Mouse (Mus musculus) liver (tissue): ENCODE data around the gene Amigo3.
A peak's percentile ranks its signal among the peaks of the same experiment; 100 is the strongest.

Source experiments
- DNase-seq: peaks from one replicate; pipeline ENCODE4 v3.0.0-alpha.2; 2020; ENCODE audit warnings: mixed read lengths

Amigo3 gene

DNA sequence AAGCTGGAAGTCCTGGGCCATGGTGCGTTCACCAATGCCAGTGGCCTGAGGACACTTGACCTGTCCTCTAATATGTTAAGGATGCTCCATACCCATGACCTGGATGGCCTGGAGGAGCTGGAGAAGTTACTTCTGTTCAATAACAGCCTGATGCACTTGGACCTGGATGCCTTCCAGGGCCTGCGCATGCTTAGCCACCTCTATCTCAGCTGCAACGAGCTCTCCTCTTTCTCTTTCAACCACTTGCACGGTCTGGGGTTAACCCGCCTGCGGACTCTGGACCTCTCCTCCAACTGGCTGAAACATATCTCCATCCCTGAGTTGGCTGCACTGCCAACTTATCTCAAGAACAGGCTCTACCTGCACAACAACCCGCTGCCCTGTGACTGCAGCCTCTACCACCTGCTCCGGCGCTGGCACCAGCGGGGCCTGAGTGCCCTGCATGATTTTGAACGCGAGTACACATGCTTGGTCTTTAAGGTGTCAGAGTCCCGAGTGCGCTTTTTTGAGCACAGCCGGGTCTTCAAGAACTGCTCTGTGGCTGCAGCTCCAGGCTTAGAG lies 786 bp downstream of the Amigo3 start:
- DNase-seq: no peak

DNA sequence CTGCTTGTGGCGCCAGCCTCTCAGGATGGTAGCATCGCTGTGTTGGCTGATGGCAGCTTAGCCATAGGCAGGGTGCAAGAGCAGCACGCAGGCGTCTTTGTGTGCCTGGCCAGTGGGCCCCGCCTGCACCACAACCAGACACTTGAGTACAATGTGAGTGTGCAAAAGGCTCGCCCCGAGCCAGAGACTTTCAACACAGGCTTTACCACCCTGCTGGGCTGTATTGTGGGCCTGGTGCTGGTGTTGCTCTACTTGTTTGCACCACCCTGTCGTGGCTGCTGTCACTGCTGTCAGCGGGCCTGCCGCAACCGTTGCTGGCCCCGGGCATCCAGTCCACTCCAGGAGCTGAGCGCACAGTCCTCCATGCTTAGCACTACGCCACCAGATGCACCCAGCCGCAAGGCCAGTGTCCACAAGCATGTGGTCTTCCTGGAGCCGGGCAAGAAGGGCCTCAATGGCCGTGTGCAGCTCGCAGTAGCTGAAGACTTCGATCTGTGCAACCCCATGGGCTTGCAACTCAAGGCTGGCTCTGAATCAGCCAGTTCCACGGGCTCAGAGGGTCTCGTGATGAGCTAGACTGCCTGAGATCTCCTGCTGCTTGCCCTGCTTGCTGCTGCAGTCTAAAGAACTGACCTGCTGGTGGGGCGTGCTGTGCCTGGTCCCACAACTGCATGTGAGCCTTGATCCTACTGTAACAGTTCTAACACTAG lies 1.5 kb downstream of the Amigo3 start:
- DNase-seq: no peak

DNA sequence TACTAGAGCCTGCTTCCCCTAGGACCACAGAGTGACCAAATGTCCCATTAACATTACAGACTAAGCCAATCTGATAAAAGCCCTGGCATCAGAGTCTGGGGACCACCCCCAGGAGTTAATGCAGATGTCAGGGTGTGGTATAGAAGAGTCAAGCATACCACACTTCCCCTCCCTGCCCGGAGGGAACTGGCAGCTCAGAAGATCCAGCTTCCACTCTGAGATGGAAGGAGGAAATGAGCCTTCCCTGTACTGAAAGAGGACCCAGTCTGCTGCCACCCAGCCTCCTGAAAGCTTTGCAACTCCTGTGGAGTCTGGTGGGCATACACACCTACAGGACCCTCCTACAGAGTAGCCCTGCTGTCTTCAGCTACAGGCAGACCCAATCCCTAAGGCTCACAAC lies 2.1 kb downstream of the Amigo3 start:
- no peak for DNase-seq

DNA sequence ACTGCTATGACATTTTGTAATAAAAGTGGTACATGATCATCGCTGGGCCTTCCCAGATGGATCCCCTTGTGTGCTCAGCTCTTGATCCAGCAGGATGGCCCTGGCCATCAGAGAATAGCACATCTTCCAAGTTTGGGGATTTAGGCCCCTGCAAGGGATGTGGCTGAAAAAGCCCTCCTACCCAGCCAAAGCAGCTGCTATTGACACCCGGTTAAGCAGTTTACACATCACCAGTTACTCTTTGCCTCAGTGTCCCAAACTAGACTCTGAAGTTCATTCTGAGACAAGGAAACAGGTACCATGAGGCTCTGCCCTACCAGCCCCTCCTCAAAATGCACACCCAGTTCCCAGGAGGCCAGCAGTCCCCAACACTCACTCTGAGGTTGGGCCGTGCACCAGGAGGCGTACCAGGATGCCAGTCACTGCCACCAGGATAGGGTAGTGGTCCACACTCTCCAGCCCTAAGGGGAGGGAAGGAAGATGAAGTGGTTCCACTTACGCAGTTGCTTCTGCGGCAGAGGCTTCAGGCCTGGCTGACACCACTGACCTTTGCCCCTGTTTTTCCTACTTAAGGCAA lies 2.8 kb downstream of the Amigo3 start:
- DNase-seq: no peak

DNA sequence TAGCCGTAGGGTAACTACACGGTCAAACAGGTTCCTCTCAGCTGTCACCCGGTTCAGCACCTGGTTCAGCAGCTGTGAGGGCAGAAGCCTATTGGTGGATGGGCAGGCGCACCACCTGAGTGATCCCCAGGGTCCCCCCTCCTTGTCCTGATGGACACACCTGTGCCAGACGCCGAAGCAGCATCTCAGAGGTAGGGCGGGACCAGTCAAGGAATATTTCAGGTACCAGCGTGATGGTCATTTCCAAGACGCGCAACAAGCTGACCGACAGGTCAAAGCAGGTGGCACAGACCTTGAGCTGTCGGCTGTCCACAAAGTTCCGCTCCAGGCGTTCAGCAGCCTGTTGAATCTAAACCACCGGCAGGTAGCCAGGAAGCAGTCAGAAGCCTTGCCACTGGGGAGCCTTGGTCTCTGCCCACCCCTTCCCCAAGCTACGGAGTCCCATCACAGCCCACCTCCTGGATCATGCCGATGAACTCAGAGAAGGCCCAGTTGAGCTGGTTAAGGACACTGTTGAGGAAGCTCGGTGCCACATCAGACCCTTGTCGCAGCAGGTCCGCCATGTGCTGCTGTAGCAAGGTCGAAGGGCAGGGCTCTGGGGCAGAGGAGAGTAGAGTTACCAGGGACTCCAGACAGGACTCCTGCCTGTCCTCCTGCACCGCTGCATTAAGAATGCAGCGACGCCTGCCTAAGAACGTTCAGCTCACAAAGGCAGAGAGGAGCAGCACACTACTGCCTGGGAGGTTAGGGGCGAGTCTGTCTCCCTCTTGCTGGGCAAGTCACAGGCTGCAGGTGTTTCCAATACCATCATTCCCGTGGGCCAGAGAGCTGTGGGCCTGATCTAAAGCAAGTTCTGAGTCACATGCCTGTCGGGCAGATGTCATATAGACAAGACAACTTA lies 3.7 kb downstream of the Amigo3 start:
- no peak for DNase-seq

DNA sequence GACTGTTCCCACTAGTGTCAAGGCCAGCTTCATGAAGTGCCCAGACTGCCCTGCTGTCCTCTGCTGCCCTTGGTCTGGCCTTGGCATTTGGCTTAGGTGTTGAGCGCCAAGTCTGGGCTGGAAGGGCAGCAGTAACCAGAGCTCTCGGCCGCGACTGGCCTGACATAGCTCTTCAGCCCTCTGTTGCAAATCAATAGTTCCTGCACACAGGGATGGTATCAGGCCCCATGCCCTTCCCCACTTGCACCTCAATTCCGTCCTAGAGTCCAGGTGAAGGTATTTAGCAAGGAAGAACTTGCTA lies 4.3 kb downstream of the Amigo3 start:
- no peak for DNase-seq

DNA sequence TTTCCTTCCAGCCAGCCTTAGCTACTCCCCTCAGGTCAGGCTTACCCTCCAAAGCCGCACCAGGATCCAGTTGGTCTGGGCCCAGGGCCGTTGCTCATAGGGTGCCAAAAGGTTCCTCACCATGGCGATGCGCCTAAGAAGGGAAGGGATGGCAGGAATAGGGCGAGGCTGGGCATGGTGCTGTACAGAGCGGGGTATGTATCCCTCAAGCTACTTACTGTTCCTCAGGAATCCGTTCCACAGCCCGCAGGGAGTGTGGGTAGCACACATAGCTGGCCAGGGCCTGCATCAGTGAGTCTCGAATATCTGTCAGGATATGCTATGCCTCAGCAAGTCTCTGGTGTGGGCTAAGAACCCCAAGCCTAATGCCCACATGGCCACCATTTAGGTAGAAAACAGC lies 5.3 kb downstream of the Amigo3 start:
- no peak for DNase-seq

DNA sequence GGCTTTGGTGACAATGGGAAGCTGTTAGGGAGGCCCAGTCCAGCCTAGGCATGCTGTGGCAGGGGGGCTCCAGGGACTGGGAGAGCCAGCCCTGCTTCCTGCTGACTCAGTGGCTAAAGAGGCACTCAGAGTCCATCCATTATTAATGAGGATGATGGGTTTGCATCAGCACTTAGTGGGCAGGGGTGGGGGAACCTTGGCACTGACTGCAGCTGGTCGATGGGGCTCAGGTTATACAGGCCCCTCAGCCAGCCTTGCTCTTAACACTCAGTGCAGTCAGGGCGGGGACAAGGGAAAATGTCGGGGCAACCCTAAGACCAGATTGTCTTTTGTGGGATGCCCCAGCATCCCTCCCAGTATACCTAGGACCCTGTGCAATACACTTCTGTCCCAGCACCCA lies 9.2 kb downstream of the Amigo3 start:
- no peak for DNase-seq

DNA sequence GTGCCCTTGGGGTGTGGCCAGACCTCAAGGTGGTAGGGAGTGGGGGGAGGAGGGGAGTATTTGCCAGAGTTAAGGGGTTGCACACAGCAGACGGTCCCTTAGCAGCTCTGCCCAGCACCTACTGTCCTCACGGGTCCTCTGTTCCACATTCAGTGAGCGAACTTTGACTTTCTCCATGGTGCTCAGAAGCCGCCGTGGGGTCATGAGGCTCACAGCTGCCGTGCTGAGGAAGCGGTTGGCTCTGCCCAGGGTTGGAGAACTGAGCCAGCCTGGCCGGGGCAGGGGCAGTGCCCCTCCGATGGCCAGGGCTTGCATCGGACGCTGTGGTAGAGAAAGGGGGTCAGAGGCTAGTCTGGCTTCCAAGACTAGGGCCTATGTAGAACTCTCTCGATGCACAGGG lies 10.4 kb downstream of the Amigo3 start:
- no peak for DNase-seq

DNA sequence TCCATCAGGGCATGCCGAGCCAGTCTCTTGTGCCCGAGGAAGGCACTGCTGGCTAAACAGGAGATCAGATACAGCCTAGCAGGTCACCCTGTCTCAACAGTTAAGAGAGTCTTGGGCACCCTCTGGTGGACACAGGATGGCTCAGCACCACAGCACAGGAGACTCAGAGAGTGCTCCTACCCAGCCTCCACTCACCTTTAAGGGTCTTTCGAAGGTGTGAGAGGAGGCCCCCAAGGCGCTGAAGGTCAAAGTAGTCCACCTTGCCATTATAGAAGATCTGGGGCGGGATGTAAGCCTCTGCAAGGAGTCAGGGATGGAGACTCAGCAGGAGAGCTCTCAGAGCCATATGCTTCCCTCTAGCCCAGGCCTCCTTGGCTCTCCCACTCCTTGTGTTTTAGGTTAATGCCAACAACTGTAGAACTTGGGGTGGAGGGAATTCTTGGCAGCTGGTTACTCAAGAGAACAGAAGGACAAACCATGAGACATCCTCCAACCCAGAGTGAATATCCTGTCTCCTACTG lies 12.6 kb downstream of the Amigo3 start:
- DNase-seq: peak; percentile 70

DNA sequence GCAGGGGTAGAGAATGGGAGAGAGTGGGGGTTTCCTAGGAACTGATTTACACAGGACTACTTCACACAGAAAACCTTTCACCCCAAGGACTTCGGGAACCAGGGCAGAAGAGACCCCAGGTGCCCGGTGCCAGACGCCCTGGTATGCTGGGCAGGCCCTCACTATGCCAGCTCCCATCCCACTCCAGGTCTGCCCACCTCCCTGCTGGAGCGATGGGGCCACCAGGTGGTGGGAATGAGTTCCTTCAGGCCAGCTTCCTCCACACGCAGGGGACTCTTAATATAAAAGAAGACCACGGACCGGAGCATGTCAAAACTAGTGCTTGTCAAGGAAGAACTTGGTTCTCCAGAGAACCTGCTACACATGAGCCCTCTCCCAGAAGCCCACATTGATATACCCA lies 14.2 kb downstream of the Amigo3 start:
- no peak for DNase-seq

DNA sequence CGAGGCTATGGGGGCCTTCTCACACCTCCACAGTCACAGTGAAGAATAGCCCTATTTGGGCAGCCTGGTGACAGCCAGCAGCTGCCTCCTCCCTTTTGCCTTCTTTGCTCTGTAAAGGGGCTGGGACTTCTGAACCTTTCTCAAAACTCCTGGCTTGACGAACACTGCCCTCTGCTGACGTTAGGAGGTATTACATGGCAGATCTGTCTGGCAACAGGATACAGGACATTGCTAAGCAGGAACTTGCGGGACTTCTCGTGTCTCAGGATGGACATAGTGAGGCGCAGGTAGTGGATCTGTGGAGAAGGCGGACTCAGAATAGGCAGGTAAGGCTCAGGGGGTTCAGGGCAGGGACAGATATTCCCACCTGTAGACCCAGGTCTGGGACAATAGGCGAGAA lies 14.9 kb downstream of the Amigo3 start:
- DNase-seq: peak; percentile 88

DNA sequence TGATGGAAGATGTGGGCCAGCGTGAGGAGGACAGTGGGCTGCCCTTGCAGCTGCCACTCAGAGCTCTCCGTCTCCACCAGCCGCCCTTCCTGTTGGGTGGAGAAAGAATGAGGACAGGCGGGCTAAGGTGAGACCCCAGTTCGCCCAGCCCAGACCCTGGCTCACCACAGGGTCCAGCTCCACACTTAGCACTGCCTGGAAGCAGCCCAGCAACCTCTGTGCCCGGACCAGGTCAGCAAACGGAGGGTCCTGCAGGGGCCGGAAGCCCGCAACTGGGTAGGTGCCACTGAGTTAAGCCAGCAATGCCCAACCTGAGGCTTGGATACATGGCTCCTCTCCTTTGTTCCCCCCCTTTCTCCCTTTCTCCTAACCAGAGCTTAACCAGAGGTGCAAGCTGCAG lies 16.0 kb downstream of the Amigo3 start:
- DNase-seq: no peak

DNA sequence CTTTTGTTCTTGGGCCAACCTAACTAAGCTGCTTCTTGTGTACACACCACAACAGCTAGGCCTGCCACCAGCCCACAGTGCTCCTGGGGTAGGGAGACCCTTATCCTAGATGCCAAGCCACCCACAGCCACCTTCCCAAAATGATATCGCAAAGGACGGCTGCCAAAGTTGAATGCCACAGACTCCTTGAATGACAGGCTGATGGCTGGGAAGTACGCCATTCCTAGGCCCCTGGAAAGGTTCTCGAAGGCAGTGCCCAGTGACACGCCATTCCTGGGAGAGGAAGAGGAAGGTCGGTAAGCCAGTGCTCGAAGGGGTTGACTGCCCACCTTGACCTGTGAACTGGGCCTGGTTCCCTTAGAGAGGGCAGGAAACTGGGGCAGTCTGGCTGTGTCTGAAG lies 16.6 kb downstream of the Amigo3 start:
- DNase-seq: no peak

DNA sequence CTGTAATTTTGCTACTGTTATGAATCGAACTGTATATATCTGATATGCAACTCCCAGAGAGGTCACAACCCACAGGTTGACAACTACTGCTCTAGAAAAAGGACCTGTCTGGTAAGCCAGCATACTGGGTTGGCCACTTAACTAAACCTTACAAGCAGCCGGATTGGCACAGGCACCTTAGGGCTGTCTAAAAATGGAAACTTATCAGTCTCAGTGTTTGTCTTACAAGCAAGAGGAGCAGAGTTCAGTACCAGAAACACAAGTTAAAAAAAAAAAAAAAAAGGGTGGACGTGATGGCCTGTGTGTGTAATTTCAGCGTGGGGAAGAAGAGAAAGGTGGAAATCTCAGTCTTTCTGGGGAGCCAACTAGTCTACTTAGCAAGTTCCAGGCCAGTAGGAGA lies 18.8 kb downstream of the Amigo3 start:
- no peak for DNase-seq

DNA sequence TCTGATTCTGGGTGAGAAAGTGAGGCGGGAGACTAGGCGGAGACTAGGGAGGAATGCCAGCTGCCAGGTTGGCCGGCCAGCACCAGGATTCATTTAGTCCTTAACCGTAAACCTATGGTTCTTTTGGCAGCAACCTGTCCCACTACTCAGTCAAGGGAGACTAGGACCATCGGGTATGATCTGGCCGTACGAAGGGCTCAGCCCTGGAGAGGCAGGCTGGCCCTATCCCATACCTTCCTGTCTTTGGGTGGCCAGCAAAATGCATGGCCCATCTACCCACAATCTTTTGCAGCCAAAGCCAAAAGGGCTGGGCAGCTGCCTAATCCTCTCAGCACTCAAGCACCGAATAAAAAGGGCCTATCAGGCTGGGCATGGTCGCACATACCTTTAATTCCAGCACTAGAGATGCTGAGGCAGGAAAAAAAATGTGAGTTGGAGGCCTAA lies 19.5 kb downstream of the Amigo3 start:
- no peak for DNase-seq

DNA sequence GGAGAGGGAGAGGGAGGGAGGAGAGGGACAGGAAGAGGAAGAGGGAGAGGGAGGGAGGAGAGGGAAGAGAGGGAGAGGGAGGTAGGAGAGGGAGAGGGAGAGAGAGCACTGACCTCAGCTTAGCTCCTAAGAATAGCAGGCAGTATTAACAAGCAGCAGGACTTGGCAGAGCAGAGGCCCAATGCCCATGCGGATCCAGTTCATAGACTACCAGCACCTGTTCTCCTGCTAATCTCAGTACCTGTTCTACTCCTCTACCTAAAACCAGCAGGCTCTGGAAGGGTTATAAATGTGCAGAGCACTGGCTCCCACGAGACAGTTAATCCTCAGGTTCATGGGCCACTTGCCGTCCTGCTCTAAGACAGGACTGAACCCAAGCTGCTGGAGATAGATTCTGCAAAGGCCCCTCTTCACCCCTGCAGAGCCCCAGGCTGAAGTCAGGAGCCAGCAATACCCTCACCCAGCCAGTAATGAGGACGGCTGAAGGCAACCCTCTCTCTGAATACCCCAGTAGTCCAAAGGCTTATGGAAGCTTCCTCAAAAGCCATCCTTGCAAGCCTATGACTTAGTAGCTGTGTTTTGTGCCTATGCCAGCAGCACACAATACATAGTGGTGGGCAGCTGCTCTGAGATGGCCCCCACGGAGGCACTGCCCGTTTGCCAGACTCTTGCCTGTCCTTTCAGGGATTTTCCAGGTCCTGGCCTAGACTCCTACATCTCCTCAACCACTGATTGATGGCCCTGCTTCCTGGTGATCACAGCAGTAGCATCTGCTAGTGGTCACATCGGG lies 20.4 kb downstream of the Amigo3 start:
- no peak for DNase-seq

DNA sequence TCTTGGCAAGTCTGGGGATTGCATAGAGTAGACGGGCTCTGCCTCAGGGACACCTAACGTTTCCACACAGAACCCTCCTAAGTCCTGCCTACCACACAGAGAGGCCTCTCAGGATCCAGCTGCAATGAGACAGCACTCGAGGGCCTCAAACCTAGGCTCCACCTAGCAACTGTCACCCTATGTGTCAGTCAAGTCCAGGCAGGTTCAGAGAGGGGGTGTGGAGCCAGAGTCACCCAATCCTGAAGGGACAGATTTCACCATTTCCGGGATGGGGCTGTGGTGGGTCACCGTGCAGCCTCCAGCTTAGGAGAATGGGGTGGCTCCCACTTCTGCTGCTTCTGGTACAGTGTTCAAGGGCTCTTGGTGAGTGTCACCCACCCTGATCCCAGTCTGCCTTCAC lies 27.2 kb downstream of the Amigo3 start, which contains the start of gene Mst1:
Gene Mst1 (plus strand): TSS at position 269 of the 400 bp plus-strand sequence.
- DNase-seq: peak; percentile 93

DNA sequence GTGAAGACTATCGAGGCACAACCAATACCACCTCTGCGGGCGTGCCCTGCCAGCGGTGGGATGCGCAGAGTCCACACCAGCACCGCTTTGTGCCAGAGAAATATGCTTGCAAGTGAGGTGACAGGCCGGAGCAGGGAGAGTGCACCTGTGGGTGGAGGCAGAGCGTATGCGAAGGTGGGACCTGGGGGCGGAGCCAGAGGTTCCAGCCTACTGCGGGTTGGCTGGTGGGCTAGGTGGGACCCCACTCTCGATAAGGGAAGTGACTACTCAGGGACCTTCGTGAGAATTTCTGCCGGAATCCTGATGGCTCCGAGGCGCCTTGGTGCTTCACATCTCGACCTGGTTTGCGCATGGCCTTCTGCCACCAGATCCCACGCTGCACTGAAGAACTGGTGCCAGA lies 29.6 kb downstream of the Amigo3 start:
- peak; percentile 83 for DNase-seq

DNA sequence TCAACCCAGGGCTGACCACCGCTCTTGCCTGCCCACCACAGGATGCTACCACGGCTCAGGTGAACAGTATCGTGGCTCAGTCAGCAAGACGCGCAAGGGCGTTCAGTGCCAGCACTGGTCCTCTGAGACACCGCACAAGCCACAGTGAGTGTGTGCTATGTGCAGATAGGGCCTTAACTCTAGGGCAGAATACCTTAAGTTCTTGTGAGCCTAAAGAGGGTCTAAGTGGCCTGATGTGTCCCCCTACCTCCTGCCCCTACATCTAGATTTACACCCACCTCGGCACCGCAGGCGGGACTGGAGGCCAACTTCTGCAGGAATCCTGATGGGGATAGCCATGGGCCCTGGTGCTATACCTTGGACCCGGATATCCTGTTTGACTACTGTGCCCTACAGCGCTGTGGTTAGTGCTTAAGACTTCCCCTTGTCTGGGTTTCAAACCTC lies 30.1 kb downstream of the Amigo3 start, which contains the start of gene Rnf123:
Gene Rnf123 (minus strand): TSS at position 359 of the 444 bp plus-strand sequence.
- peak; percentile 79 for DNase-seq

DNA sequence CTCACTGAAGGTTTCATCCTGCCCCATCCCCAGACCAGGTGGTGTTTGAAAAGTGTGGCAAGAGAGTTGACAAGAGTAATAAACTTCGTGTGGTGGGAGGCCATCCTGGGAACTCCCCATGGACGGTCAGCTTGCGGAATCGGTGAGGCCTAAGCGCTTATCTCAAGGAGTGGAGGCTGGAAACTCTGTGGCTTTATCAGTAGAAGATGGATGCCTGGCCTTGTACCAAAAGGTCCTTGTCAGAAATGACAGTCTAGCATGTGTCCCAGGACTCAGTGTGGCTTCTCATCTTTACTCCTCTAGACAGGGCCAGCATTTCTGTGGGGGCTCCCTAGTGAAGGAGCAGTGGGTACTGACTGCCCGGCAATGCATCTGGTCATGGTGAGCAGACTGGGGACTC lies 30.6 kb downstream of the Amigo3 start:
- DNase-seq: peak; percentile 74

DNA sequence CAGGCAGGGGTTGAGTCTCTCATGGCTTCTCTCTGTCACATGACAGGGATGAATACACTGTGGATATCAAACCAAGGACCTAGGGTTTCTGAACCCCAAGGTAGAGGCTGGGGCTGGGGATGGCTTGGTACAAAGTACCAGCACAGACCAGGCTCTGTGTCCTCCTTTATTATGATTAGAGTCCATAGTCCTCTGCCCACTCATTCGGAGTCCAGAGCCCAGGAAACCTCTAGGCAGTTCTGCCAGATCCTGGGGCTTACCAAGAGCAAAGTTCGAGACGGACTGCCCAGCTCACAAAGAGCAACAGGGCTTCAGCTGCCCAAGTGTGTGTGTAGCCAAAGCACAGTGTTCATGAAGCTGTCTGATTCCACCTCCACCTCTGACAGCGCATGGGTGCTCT lies 32.3 kb downstream of the Amigo3 start:
- no peak for DNase-seq
